Mouse (Mus musculus): ENCODE measurements around the gene Cacna1d.

Gene Cacna1d

GRCm38 (mm10) chr14:30265728-30266127, 225.5 kb downstream of the Cacna1d start:
- DNase-seq (ENCODE audit: low spot score) = no peak

- DNase-seq (ENCODE audit: low spot score) = no peak
Observed at GRCm38 (mm10) chr14:30261561-30262251, 229.5 kb downstream of the Cacna1d start.

DNA sequence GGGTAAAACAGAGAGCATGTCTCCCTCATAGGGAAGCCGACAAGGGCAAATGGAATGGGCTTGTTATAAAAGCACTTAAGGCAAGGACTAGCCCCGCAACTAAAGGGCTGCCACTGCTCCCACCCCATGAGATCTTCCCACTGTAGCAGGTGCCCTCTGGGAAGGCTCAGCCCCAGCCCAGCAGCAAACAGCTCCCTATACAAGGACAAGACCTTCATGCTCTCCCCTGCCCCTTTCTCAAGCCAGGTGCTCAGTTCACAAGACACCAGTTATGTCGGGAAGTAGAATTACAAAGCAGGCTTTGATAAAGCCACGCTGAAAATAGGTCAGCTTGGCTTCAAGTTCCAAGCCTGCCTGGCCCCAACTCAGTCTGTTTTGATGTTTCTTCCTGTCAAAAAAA, 233.6 kb downstream of the Cacna1d start:
- DNase-seq (ENCODE audit: low spot score) = no peak

DNA sequence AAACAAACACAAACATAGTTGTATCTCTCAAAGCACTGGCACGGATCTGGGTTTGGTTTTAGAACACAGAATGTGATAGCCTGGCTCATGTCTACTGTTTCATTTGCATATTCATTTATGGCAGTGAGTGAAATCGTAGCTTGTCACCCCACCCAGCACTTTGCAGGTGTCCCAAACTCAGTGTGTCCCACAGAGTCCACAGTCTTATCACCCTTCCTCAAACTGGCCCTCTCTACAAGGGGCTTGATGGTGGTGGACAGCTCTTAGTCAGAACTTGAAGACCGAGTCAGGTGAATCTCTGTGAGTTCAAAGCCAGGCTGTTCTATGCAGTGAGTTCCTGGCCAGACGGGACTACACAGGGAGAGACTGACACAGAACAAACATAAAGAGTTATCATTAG, 234.8 kb downstream of the Cacna1d start:
- no peak for DNase-seq (ENCODE audit: low spot score)

GRCm38 (mm10) chr14:30255701-30256400, 235.4 kb downstream of the Cacna1d start:
- peak; percentile 9 for DNase-seq (ENCODE audit: low spot score)

DNA sequence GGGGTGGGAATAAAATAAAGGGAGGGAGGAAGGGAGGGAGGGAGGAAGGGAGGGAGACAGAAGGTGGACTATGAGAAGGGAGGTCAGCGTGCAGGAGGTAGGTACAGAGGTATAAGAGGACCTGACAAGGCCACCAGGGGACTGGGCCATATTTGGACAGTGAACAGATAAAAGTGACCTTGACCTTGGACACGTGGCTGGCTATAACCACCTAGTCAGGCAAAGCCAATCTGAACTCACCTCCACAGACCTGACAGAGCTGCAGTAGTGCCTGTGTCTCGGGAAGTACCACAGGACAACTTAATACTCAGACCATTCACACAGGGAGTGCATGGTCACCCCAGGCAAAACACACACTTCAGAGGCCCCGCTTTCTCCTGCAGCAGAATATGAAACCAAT, 236.5 kb downstream of the Cacna1d start:
- no peak for DNase-seq (ENCODE audit: low spot score)

DNA sequence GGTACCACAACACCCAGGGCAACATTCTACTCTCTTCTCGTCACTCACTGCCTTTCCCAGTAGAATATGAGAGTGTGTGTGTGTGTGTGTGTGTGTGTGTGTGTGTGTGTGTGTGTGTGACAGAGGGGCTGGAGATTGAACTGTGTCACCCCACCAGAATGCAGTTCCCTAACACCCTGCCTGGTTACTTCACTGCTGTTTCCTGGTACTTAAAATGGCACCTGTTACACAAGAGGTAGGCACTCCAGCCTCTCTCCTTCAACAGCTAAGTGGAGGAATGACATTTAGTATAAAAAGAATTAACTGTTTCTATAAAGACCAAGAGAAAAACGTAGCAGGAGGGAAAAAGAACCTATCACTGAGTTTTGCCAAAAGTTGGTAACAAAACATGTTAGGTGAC, 238.4 kb downstream of the Cacna1d start:
- DNase-seq (ENCODE audit: low spot score) = no peak

DNA sequence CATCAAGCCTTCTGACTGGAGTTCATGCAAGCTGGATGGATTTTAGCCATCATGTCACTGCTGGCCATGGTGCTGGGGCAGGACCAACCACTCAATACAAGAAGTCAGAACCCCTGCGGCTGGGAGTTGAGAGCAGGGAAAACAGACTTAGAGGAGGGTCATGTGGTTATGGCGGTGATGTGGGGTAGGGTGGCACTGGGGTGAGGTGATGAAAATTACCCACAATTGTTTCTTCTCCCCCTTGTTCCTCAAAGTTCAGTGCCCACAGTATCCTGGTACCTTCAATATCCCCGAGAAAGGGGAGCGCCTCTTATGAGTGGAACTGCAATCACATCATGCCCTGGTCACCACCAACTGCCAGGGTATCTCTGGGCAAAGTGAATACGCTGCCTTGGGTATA, 239.9 kb downstream of the Cacna1d start:
- no peak for DNase-seq (ENCODE audit: low spot score)

DNA sequence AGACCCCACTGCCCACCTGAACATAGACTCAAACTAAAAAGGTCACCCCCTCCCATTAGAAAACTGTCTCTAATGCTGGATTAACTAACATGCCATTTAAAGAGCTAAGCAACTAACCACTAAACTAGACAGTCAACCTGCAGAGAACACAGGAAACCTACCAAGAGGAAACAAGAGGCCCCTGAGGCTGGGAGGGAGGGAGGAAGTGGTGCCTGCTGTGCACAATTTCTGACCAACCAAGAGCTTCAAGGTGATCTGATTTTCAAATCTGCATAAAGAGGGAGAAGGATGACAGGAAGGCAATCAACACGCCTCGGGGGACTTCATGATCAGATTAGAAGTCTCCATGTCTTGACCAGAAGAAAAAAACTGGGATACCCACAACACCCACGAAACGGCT, 241.7 kb downstream of the Cacna1d start:
- DNase-seq (ENCODE audit: low spot score) = no peak

DNA sequence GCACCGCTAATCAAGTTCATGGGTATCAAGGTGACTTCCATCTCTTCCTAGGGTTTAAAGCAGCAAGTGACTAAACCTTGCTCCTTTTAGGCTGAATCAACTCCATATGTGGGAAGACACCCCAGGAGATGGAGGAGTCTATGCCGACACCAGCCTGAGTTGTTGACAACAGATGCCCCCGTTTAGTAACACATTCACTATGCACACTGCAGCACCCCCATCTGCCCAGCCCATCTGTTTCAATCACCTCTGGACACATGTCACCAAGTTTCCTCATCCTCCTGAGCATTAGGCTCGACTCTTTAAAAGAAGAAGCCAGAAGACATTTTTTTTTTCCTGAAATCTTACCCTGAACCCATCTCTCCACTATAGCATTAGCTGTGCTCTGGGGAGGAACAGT, 242.4 kb downstream of the Cacna1d start:
- no peak for DNase-seq (ENCODE audit: low spot score)

GRCm38 (mm10) chr14:30248121-30248520, 243.1 kb downstream of the Cacna1d start:
- DNase-seq (ENCODE audit: low spot score) = no peak

DNA sequence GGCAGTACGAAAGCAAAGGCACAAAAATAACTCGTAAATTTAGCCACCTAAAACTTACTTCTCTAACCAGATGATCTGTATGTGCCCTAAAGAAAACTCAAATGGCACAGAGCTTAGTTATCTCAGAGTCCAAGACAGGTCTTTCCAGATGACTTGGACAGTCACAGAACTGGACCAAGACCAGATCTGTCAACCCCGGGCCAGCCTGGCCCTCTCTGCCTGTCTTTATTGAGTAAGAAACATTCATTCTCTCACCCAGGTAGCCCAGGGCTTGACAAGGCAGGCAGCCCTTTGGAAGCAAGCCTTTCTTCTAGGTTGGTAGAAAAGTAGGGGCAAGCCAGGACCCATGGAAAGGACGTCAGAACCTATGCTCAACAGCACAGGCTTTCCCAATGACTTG, 243.6 kb downstream of the Cacna1d start:
- no peak for DNase-seq (ENCODE audit: low spot score)

DNA sequence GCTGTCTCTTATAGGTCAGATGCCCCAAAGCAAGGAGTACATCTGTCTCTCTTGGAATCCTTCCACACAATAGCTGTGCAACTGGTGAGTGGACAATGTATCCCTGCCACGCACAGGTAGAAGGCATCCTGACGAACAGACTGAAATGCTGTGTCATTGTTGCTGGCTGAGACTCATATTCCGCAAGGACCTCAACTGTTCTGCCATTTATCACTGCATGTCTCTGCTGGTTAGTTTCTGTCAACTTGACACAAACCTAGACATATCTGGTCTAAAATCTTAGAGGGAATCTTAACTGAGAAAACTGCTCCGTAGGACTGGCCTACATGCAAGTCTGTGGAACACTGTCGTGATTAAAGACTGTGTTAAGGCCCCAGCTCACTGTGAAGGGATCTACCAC, 246.5 kb downstream of the Cacna1d start:
- DNase-seq (ENCODE audit: low spot score) = no peak

- no peak for DNase-seq (ENCODE audit: low spot score)
Observed at GRCm38 (mm10) chr14:30242818-30243205, 248.4 kb downstream of the Cacna1d start.

DNA sequence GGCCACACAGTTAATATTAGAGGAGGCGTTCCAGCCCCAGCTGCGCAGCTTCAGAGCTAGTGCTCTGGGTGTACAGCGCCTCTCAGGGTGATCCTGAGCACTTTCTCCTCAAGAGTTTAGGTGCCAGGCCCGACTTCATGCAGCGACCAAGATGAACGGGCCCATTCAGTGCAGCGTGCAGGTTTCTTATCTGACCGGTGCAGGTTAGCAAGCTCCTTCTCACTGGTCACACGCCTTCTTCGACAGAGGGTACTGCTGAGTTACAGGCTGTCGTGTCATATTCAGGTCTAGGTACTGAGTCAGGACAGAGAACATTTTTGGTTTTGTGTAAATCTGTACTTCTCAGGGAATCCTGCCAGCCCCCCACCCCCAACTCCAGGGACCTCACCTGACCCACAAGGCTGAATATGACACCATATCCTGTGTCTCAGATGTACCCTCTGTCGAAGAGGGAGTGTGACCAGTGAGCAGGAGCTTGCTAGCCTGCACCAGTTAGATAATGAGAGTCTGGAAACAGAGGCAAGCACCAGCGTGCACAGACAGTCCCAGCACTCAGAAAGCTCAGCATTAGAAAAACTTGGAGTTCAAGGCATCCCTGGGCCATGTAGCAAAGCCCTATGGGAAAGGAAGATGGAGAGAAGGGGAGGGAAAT, 249.0 kb downstream of the Cacna1d start:
- DNase-seq (ENCODE audit: low spot score) = no peak

DNA sequence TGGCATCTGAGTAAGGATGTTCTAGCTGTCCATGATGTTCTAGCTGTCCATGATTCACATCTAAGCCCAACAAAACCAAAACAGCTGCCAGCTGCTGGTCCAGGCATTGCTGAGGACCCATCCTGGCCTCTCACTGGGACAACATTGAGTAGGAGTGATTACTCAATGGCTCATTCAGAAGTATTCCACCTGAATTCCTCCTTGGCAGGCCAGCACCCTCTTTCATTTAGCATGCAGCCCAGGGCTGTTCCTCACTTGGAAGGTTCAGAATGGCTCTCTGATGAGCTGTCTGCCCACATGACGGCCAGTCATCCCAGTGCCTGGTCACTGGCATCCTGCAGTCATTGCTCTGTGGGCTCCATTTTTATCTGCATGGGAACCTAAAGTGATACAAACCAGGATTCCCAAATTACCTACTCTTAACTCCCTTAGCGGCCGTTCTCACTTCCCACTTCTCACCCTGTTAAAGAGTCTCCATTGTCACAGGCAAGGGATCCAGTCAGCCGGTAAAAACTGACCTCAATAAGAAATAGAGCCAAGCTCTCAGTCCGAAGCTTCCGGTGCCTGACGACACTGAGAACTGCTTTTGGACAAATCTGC, 250.2 kb downstream of the Cacna1d start:
- no peak for DNase-seq (ENCODE audit: low spot score)

GRCm38 (mm10) chr14:30238807-30239206, 252.4 kb downstream of the Cacna1d start:
- no peak for DNase-seq (ENCODE audit: low spot score)

GRCm38 (mm10) chr14:30225161-30225560, 266.1 kb downstream of the Cacna1d start:
- no peak for DNase-seq (ENCODE audit: low spot score)

GRCm38 (mm10) chr14:30222101-30222500, 269.2 kb downstream of the Cacna1d start:
- no peak for DNase-seq (ENCODE audit: low spot score)

- DNase-seq (ENCODE audit: low spot score) = no peak
Observed at GRCm38 (mm10) chr14:30219851-30220250, 271.4 kb downstream of the Cacna1d start.

GRCm38 (mm10) chr14:30218114-30218513, 273.1 kb downstream of the Cacna1d start:
- peak; percentile 13 for DNase-seq (ENCODE audit: low spot score)

GRCm38 (mm10) chr14:30217124-30217523, 274.1 kb downstream of the Cacna1d start:
- DNase-seq (ENCODE audit: low spot score) = no peak

- no peak for DNase-seq (ENCODE audit: low spot score)
Observed at GRCm38 (mm10) chr14:30208156-30208555, 283.1 kb downstream of the Cacna1d start.
